Mouse (Mus musculus): ENCODE data around the gene Cfap73. TPM values are rescaled to one million over a fixed set of nuclear protein-coding genes. Genes with fewer than 3 reads are reported as not detected.

Gene Cfap73
- total RNA-seq (2021): not detected
- long read RNA-seq, experiment 1: 0 reads
- long read RNA-seq, experiment 2: 0 reads

DNA sequence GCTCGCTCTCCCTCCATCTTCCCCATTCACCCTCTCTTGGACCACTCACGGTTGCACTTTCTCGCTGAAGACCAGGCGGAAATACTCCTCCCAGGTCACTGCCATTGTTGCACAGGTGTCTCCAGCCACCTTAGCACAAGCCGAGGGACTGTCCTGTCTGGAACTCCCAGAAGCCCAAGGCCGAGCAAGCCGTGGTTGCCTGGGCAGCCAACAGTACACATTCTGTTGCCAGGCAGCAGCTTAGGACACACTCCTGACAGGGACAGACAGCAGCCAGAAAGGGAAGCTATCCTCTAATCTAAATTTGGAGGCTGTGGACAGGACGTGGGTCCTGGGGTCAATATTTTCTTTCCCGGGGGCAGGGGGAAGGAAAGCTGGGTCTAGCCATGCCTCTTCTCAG is at the start of gene Cfap73:
TSS of gene Cfap73 (minus strand) at position 105 of the 400 bp plus-strand sequence.
- peak in 1 of 2 experiments; percentile 46 for DNase-seq

DNA sequence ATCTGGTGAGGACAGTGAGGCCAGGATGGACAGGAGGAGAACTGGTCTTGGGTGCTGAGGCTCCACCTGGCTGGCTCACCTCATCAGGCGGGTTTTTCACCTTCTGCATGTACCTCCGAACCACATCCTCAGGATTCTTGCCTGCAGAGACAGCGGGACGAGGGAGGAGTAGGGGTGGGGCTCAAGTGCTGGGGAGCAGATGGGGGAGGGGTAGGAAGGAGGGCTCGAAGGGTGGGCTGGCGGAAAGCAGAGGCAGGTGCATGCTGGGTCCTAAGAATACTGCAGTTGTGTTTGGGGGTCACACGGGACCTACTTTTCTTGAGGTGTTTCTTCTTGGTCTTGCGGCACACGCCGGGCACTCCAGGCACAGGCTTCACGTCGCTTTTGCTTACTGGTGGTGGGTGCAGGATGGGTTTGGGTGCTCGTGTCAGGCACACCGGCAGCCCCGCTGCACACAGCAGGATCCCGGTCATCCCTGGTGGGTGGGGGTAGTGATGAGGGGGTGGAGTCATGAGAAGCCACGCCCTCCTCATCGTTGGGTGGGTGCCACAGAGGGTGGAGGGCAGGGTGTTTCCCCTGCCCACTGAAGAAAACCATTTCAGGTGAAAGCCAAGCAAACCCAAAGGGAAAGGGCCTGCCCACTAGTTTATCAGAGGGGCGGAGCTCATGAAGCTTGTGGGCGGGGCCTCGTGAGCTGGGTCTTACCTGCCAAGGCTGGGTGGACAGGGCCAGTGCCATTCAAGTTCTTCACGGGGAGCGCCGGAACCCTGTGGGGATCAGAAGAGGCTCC is 49.1 kb upstream of the Cfap73 start:
- DNase-seq: no peak

DNA sequence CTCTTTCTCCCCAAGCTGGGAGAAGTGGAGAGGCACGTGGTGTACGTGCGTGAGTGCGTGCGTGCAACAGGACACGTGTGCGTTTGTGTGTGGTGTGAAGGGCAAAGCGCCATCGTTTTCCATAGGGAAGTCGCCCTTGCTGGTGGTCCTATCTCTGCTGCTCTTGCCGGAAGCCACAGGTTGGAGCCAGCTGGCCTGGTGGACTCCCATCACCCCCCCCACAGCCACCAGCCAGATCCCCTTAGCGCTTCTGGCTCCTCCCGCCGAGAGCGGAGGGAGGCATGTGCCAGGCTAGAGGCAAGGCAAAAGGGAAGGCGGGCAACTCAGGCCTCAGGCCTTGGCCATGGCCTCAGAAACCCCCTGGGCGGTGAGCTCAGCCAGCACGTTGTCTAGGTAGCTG is 46.9 kb upstream of the Cfap73 start:
- DNase-seq: no peak

GRCm38 (mm10) chr5:120679676-120680555 is 45.9 kb upstream of the Cfap73 start:
- peak; percentile 44 to 57 for DNase-seq

- no peak for DNase-seq
Observed at GRCm38 (mm10) chr5:120677516-120677915, 43.5 kb upstream of the Cfap73 start.

DNA sequence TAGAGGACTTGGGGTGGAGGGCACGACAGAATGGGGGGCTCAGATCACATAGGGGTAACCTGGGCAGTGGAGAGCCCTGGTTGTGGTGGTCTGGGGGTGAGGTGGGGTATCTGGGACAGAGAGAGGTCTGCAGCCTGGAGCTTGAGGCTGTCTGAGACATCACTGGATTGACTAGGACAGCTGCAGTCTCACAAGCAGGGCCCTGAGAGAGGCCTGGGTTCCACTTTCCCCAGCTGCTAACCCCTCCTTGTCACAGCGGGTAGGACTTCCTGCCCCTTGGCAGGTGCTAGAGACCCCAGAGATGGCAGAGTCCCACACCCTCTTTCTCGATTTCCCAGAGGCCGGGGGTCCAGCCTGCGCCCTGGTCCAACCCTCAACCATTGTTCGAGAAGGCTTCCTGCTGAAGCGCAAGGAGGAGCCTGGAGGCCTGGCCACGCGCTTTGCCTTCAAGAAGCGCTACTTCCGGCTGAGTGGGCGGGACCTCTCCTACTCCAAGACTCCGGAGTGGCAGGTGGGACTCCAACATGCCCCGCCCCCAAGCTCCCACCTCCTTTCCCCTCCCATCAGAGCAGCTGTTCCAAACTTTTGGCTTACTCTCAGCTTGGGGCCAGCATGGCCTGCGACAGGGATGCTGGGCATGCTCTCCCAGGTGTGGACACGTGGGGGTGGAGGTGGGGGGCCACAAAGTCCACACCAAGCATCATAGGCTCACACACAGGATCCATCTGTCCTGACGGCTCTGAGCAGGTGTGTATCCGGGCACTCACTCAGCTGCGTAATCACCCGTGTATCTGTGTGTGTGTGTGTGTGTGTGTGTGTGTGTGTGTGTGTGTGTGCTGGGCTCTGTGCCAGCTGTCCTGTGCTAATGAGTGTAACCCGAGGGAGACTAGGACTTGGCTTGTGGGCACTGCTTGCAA is 40.5 kb upstream of the Cfap73 start:
- DNase-seq: no peak

DNA sequence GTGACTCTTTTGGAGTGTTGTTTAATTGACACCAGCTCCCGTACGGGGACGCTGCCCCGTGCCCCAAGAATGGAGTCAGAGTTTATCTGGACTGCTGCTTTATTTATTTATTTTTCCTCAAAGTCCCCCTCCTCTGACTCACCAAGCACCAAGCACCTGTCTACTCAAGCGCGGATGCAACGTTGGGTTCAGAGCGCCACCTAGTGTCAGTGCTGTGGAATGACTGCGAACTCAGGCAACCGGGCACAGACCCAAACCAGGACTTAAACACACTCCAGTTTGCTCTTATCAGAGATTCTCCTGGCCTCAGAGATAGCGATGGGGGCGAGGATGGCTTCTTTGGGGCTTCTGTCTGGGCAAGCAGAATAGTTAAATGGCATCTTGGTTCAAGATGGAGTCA is 39.6 kb upstream of the Cfap73 start:
- DNase-seq: peak; percentile 46 to 77

DNA sequence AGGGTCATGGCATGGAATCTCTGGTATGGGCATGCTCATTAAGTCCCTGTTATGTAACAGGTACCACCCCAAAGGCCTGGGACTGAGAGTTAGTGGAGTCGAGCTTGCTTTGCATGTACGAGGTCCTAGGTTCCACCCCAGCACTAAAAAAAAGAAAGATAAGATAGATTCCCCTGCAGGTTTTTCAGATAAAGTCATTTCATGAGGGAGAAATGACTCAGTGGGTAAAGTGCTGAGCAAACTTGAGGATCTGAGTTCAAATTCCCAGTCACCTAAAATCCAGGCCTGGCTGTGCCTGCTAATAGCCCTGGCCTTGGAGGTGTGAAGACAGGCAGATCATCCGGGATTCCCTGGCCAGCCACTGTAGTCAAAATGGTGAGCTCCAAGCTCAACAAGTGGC is 37.8 kb upstream of the Cfap73 start:
- no peak for DNase-seq

DNA sequence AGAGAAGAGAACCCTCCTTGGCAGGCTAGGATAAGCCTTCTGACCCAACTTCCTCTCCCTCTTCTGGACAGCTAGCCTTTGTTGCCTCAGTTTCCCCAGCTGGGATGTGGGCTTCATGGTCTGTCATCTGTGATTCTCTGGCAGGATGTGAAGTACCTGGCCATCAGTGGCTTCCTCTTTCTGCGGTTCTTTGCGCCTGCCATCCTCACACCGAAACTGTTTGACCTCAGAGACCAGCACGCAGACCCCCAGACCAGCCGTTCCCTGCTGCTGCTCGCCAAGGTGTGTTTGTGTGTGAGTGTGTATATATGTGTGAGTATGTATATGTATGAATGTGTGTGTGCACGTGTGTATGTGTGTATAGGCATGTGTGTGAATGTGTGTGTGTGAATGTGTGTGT is 36.1 kb upstream of the Cfap73 start:
- DNase-seq: no peak

DNA sequence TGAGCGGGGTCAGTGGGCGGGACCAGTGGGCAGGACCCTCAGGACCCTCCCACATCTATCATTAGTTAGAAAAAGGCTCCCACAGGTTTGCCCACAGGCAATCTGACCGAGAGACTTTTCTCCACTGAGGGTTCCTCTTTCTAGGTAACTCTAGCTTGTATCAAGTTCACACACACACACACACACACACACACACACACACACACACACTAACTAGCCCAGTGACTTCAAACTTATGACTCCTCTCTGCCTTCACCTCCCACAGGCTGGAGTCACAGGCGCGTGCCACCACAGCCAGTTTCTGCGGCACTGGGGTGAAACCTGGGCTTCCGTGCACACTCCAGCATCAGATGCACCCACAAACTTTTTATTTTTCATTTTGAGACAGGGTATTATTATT is 34.7 kb upstream of the Cfap73 start:
- DNase-seq: no peak

- no peak for DNase-seq
Observed at GRCm38 (mm10) chr5:120664888-120665287, 30.9 kb upstream of the Cfap73 start.

GRCm38 (mm10) chr5:120660816-120661215 is 26.8 kb upstream of the Cfap73 start:
- no peak for DNase-seq

- no peak for DNase-seq
Observed at GRCm38 (mm10) chr5:120656281-120656751, 22.3 kb upstream of the Cfap73 start.

- no peak for DNase-seq
Observed at GRCm38 (mm10) chr5:120653873-120654272, 19.8 kb upstream of the Cfap73 start.

GRCm38 (mm10) chr5:120652915-120653701 is 19.1 kb upstream of the Cfap73 start:
- DNase-seq: no peak

DNA sequence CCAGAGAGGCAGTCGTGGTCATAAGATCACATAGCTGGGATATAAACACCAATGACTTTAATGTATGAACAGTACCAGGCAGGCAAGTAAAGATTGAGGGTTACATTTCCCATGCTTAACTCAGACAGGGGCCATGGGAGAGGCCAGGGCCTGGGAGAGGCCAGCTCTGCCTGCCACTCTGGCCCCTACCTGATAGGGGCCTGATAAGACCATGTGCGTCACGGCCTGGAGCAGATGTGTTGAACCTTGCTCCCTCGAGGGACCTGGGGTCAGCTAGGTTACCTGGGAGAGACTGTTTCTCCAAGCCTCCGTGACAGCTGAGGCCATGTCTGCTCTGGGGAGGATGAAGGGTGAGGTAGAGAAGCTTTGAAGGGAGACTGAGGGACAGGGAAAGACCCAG is 17.2 kb upstream of the Cfap73 start:
- no peak for DNase-seq

DNA sequence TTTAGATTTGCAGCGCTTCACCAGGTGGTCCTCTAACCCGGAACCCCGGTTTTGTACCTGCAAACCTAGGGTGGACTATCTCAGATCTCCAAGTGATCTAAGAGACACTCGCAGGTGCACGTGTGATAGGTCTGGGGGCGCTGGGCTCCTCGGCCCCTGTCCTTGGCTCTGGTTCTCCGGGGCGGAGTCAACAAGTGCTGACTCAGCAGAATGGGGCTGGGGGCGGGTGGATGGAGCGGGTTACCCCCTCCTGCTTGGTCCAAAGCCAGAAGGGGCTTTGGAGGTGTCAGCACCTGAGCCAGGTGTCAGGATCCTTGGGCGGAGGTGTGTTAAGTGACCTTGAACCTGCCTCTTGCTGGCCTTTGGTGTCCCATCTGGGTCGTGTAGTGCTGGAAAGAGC is 15.9 kb upstream of the Cfap73 start:
- DNase-seq: no peak

DNA sequence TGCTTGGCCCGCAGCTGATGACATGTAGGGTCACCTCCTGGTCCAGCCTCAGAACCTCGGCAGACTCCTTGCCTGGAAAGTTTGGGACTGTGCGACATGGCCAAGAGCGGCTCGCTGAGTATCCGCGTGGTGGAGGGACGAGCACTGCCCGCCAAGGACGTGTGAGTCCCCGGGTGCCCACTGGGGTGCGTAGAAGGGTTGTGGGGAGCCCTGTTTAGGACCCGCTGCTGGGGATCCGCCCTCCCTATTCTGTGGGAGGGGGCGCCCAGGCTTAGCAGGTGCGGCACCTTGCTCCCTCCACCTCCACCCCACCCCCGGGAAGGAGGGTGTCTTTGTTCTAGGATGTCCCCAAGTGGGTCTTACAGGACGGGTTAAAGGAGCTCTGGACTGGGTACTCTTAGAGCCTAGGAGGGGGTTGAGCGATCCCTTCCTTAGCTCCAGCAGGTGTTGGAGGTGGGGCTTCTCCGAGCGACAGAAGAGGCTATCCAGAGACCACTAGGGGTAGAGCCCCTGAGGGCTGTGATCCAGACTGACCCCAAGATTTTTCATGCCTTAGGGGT is 15.4 kb upstream of the Cfap73 start:
- no peak for DNase-seq

GRCm38 (mm10) chr5:120648569-120649373 is 14.7 kb upstream of the Cfap73 start, which contains the start of gene Rasal1:
Gene Rasal1 (plus strand): TSS chr5:120648812.
- DNase-seq: peak; percentile 38 to 43
